Mouse (Mus musculus) activated CD4-positive, CD25-positive, alpha-beta regulatory T cell, adult 4 months (primary cell): Measurements from ENCODE around the gene Ffar2. TPM values are rescaled to one million over a fixed set of nuclear protein-coding genes. Genes with fewer than 3 reads are reported as not detected.

Experiments used
- polyA plus RNA-seq, 2 experiments: library from polyadenylated mRNA; unstranded; fragments of 100-300 nt; shearing (Covaris generic); gene quantifications; one replicate each; pipeline ENCODE4 v1.2.1; 2017

Ffar2 gene
- polyA plus RNA-seq, 2 experiments from 2014 or later, result 0.22 to 0.68 TPM

Other genes starting within 250 kb of the Ffar2 start
- 10 to 100 TPM; 14.9 to 16.9 TPM for gene Kmt2b, start 235.0 kb downstream of the Ffar2 start, polyA plus RNA-seq
- gene Zbtb32, start 224.9 kb downstream of the Ffar2 start, polyA plus RNA-seq, result 10 to 100 TPM; 15.8 to 19.7 TPM
- gene Upk1a, start 210.9 kb downstream of the Ffar2 start, polyA plus RNA-seq, result 1 to 10 TPM; 2.2 to 3.3 TPM
- gene Cox6b1, start 197.6 kb downstream of the Ffar2 start, polyA plus RNA-seq, result 100 to 1,000 TPM; 421 to 746 TPM
- gene Etv2, start 187.9 kb downstream of the Ffar2 start, polyA plus RNA-seq, result not detected
- gene Rbm42, start 173.5 kb downstream of the Ffar2 start, polyA plus RNA-seq, result 10 to 100 TPM; 25.6 to 37.9 TPM
- gene Haus5, start 158.8 kb downstream of the Ffar2 start, polyA plus RNA-seq, result 10 to 100 TPM; 20.0 to 20.4 TPM
- gene Pmis2, start 152.2 kb downstream of the Ffar2 start, polyA plus RNA-seq, result not detected
- gene 2200002J24Rik, start 124.8 kb downstream of the Ffar2 start, polyA plus RNA-seq, result not detected
- not detected for gene Atp4a, start 111.6 kb downstream of the Ffar2 start, polyA plus RNA-seq
- 10 to 100 TPM; 46.6 to 48.1 TPM for gene Tmem147, start 94.2 kb downstream of the Ffar2 start, polyA plus RNA-seq
- not detected for gene Gapdhs, start 80.1 kb downstream of the Ffar2 start, polyA plus RNA-seq
- under 1 TPM in 1 of 2 experiments, not detected in 1; 0.69 TPM for gene Sbsn, start 72.3 kb downstream of the Ffar2 start, polyA plus RNA-seq
- under 1 TPM in 1 of 2 experiments, not detected in 1; 0.17 TPM for gene Dmkn, start 60.0 kb downstream of the Ffar2 start, polyA plus RNA-seq
- gene Krtdap, start 35.9 kb downstream of the Ffar2 start, polyA plus RNA-seq, result not detected
- not detected for gene Ffar3, start 32.4 kb upstream of the Ffar2 start, polyA plus RNA-seq
- gene Ffar1, start 37.8 kb upstream of the Ffar2 start, polyA plus RNA-seq, result under 1 TPM; 0.19 to 0.28 TPM
- 1 to 10 TPM; 4.5 to 9.3 TPM for gene Cd22, start 56.6 kb upstream of the Ffar2 start, polyA plus RNA-seq
- not detected for gene Mag, start 91.1 kb upstream of the Ffar2 start, polyA plus RNA-seq
- gene Hamp2, start 100.9 kb upstream of the Ffar2 start, polyA plus RNA-seq, result not detected
- not detected for gene Hamp, start 120.3 kb upstream of the Ffar2 start, polyA plus RNA-seq
- gene Usf2, start 133.0 kb upstream of the Ffar2 start, polyA plus RNA-seq, result 10 to 100 TPM; 11.9 to 14.2 TPM
- 1 to 10 TPM; 1.6 to 2.6 TPM for gene Lsr, start 149.7 kb upstream of the Ffar2 start, polyA plus RNA-seq
- under 1 TPM; 0.55 to 0.86 TPM for gene Fam187b, start 150.0 kb upstream of the Ffar2 start, polyA plus RNA-seq
- 1,000 to 10,000 TPM; 2,132 to 2,220 TPM for gene Fxyd5, start 218.7 kb upstream of the Ffar2 start, polyA plus RNA-seq
- not detected for gene Fxyd7, start 227.7 kb upstream of the Ffar2 start, polyA plus RNA-seq
- gene Fxyd1, start 233.4 kb upstream of the Ffar2 start, polyA plus RNA-seq, result not detected
- under 1 TPM in 1 of 2 experiments, not detected in 1; 0.19 TPM for gene Lgi4, start 235.6 kb upstream of the Ffar2 start, polyA plus RNA-seq